Mouse (Mus musculus) cerebellum, adult 11-12 months (tissue): ENCODE measurements at regions not wholly inside any gene's neighbourhood (a gene's known extent, or its start where the extent isn't known, plus 50 kb on each side); places are given as distances from the start of the nearest gene placed in this dataset.
A peak's percentile ranks its signal among the peaks of the same experiment; 100 is the strongest.

Source experiments
- DNase-seq: peaks from one replicate; pipeline ENCODE4 v3.0.0; 2022

DNA sequence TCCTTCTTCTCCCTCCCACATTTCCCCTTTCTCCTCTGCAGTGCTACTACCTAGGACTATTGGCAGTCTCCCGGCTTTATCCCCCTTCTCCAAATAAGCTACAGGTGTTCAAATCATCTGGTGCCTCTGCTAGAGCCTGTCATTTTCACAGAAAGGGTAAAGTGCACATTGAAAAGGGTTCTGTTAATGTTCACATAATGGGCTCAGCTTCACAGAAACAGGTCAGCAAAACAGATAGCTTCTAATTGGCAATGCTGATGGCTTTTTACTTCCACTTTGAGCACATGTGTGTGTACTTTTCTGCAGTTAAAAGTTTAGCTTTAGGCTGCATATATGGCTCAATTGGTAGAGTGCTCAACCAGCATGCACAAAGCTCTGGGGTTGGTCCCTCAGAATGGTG is 114.4 kb upstream of the Ralgapa2 start:
- no peak for DNase-seq

- DNase-seq, result no peak
Measured at GRCm38 (mm10) chr2:146630179-146630578, 118.0 kb upstream of the Ralgapa2 start.

DNA sequence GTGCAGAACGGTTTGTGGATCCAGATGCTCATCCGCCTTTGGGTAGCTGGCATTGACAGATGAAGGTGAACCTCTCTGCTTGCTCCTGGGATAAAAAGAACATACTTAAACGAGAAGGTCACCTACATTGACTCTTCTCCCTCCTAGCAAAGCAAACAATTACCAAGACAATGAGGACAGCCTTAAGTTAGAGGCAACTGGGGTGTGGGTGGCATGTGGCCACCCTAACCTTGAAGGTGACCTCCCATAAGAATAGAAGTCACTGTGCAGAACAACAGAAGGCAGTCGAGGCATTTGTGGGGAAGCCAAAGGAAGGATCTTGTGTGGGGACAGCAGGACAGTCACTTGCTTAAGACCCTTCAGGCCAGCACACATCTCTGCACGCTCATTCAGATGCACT is 119.0 kb upstream of the Ralgapa2 start:
- no peak for DNase-seq

GRCm38 (mm10) chr2:146633329-146634070 is 121.4 kb upstream of the Ralgapa2 start:
- no peak for DNase-seq

DNA sequence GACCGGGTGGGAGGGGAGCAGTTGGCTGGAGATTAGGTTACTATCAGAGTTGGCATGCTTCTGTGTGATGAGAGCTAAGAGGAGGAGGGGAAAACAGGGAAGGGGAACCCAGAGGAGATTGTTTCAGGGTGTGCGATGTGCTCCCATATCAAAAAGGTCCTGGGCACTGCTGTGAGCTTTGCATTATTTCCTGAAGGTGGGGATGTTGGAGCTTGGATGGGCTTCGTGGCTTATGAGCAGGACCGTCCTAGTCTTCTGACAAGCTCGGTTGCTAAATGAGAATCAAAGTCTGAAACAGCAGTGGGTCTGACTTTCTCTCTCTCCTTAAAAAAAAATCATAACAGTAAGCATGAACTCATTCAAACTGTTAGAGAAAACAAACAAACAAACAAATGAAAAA is 125.4 kb upstream of the Ralgapa2 start:
- no peak for DNase-seq

DNA sequence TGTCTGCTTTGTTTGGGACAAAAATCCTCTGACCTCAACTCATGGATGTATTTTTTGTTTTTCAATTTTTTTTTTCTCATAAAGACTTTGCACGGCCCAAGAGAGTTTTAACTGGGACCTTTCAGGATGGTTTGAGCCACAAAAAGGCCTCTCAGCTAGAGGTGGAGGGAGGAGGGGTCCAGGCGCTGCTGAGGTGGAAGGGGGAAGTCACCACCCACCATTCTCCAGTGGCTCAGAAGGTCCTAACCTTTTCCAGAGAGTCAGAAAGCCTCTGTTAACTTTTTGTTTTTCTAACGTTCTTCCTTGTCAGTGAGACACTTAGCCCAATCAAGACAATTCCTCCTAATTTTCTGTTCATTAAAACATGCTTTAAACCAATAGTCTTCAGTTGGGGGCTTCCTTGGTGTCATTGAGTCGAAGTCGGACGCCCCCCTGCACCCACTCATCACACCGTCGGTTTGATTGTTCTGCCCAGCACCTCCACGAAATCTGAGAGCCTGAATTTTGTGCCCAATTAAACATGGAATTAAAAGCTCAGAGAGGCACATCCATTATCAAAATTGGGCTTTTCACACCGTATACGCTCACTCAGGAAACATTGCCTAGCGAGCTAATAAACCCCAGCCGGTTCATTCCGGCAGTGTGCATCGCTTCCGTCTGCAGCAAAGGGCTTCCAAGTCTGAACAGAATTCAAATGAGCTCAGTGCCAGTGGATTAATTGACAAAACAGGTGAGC is 134.3 kb upstream of the Ralgapa2 start:
- no peak for DNase-seq

GRCm38 (mm10) chr2:146646973-146647282 is 134.8 kb upstream of the Ralgapa2 start:
- no peak for DNase-seq

DNA sequence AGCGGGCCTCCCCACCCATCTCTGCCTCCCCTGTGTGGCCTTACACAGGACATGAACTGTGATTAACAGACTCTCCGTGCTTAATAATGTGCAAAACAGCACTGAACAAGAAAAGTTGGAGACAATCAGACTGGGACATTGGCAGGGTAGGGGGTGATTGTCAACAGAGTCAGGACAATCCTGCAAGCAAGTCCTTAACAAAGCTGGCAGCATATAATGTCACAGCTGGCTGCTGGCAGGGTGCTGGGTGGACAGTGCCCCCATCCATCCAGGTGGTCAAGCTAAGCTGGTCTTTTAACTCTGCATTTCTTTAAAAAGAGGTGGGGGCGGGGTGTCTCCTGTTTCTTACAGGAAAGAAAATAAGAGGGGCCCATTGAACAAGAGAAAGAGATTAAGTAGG is 149.2 kb upstream of the Ralgapa2 start:
- DNase-seq, result no peak

DNA sequence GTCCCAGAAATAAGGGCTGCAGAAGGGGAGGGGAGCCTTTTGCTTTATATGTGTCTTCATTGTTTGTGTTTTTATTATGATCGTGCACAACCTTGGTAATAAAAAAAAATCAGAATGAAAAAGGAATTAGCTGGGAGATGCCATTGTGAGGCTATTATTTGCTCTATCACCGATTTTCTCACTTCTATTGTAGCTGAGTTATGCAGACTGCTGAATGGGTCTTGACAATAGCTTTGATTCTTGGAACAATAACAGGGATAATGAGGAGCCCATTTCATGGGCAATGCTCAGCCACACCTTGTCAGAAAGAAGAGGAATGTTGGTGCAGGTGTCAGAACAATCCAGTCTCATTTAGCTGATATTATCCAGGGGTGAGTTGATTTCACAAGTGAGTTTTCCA is 160.6 kb upstream of the Ralgapa2 start:
- no peak for DNase-seq

DNA sequence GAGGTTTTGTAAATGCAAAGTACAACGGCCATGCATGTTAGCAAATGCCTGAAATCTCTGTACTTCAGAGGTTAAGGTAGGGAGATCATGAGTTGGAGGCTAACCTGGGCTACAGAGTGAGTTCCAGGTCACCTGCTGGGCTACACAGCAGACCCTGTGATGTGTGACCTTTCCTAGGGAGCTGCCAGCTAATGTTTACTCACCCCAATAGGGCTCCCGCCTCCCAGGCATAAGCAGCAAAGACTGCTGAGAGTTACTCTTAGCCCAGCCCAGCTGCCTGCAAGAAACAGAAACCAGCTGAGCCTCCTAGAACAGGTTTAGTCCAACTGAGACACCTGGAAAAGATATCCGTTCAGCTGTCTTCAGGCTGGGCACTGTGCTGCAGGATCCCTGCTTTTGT is 169.8 kb upstream of the Ralgapa2 start:
- DNase-seq, result no peak

DNA sequence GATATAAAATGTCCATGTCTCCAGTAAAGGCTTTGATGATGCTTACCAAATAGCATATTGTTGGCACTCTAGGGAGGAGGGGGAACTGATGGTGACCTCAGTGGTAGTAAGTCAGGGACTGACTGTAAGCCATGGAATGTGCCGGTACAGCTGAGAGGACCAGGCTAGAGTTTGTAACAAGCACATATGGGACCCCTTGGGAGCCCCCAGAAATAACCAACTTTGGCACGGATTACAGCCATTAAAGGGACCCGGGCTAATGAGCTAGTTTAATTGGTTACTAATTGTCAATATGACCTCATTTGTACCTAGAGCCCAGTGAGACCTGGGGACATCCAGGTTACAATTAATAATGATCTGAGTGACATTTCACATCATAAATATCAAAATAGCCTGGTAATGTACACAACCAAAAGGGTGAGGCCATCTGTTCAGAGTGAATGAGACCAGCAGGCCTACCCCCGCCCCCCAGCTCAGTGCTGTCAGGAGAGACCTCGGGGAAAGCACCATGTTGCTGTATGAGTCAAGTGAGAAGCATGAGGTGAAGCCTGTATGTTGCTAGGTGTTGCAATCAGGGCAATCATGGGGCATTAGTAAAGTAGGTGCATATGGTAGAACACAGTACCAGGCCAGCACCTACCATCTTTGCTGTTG is 169.7 kb upstream of the Kiz start:
- peak; percentile 6 for DNase-seq

- DNase-seq, result no peak
Measured at GRCm38 (mm10) chr2:146688544-146688943, 167.1 kb upstream of the Kiz start.

DNA sequence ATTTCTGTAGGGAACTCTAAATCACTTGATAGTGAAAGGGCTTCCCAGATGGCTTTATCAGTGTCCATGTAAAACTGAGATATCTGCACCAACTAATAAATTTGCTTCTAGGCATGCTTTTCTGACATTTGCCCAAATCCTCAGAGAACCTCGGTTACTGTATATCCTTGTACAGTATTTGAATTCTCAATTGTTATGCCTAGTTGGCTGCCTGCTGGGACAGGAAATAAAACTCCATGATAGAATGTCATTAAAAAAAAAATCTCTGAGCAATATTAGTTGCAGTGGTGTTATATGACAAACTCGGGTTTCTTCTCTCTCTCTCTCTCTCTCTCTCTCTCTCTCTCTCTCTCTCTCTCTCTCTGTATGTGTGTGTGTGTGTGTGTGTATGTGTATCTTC is 162.2 kb upstream of the Kiz start:
- DNase-seq, result no peak

- no peak for DNase-seq
Measured at GRCm38 (mm10) chr2:146694041-146694440, 161.6 kb upstream of the Kiz start.

DNA sequence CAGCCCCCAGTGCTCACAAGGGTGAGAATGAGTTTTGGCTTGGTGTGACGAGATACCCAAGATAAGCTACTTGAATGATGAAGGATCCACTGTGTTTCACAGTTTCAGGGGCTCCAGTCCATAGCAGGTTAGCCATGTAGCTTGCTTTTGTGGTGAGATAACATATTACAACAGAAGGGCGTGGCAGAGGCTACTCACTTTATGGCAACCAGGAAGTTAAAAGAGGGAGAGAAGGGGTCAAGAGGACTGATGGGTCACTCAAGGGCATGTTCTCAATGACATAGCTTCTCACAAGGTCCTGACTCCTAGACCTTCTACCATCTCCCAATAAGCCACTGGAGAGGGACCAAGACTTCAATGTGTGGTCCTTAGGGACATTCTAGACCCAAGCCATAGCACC is 159.4 kb upstream of the Kiz start:
- DNase-seq, result no peak

DNA sequence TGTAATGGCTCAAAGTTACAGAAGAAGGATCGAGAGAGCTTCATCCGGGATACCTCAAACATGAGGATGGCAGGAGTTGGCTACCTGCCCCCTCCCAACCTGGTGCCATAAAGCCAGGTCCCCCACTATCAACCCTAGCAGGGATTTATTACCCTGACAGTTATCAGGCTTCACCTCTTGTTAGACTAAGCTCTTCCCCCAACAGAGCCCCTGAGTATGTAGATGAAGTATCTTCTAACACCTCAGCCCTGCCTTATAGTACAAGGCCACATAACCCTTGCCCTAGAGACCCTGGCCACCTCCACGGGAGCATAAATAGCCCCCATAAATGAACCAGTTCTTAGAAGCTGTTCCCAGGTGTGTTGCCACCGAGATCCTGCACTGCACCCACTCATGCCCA is 158.9 kb upstream of the Kiz start:
- DNase-seq, result no peak

DNA sequence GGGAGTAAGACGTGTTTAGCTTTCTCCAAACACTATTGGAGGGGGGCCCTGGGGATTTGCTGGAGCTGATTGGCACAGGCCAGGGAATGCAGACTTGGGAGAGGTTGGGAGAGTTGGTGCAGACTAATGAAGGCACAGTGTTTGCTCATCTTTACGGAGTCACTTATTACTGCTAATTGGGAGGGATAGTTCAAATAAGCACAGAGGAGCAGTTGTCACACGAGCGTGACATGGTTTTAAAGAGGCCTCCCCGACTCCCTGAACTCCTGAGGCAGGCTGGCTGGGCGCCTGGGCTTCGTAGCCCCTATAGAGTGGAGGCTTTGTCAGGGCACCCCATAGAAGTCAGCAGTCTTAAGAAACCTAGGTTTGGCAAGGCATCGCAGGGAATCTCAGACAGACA is 145.0 kb upstream of the Kiz start:
- DNase-seq, result no peak

- DNase-seq, result no peak
Measured at GRCm38 (mm10) chr2:146721184-146721715, 134.4 kb upstream of the Kiz start.

- no peak for DNase-seq
Measured at GRCm38 (mm10) chr2:146722351-146723025, 133.2 kb upstream of the Kiz start.

- DNase-seq, result no peak
Measured at GRCm38 (mm10) chr2:146723172-146723571, 132.5 kb upstream of the Kiz start.

DNA sequence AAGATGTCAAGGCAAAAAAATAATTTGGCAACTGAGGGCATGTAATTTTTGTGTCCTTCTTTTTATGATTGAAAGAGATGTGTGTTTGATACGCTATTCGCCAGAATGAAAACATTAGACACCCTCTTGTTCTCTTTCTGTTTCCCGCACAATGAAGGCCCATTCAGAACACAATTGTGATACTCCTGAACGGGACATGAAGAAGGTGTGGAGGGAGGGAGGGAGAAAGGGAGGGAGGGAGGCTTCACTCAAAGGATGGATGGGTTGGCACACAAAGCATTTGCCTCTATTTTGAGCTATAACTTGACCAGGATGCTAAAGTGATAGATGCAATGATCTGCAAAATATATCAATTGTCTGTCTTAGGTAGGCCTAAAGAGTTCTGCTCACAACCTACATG is 132.0 kb upstream of the Kiz start:
- no peak for DNase-seq

DNA sequence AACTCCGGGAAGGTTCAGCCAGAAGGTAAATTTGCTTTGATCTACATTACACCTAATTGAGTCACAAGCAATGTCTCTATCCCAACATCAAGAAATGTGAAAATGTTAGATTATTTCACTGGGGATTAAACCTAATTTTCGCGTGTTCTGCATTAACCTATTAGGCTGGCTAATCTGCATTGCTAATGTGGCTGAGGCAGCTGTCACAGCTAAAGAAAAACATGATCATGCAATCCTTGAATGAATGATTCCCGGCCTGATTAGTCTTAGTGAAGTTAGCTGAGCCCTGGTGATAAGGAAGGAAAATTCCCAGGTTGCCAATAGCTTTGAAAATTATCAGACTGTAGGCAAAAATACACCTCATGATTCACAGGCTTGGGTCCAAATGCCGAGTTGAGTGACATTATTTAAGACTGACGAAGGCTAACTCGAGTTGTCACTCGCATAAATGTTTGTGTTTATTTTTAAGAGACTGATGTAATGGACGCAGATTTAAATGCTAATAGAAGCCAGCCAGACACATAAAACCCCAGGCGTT is 131.5 kb upstream of the Kiz start:
- DNase-seq, result no peak

DNA sequence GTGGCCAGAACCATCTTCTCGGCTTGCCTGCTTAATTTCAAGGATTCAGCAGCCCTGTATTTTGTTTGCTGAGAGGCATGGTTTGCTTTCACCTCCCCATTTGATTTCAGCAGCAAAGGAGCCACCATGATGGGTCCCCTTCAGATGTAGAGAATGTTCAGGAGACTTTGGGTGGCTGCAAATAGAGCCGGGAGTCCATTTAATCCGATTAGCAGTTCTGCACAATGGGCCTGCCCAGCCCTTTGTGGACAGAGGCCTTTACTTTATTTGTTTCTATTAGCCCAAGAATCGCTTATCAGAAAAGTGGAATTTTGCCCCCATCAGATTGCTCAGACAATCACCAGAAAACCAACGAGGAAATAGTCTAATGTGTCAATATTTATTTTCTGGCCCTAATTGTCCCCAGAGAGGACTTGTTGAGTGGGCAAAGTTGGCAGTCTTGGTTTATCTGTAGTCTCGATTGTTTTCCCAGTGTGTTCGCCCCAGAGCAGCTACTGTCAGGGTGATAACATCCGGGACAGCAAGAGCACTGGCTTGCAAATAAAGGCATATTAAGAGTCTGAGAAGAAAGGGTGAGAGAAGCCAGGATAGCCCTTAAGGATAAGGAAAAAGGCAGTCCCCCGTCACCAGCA is 130.6 kb upstream of the Kiz start:
- no peak for DNase-seq
